Mouse (Mus musculus): ENCODE measurements at regions not wholly inside any gene's neighbourhood (a gene's known extent, or its start where the extent isn't known, plus 50 kb on each side); places are given as distances from the start of the nearest gene placed in this dataset.
"Not testable (repeated sequence)": the region's sequence is repeated elsewhere in the genome, so short reads cannot be mapped to it uniquely, and the experiment has no call there.

DNA sequence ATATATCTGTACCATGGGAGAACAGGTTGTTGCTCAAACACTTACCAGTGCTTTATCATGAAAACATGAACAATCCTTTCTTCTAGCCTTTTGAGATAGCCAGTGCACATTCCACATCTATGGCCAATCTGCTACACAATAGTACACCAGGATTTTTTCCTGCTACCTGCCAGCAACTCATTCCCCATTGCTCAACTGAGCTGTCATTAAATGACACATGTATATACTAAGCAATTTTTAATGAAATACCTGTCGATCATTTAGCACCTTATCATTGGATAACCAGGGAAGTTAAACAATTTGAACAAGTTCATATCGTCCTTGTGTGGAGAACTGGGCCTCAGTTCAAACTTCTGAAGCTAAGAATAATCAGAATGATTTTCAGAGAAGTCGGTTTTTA, 111.5 kb downstream of the Nr2f2 start:
- 47% methylated on average over 3 of the region's 3 CpGs for WGBS

DNA sequence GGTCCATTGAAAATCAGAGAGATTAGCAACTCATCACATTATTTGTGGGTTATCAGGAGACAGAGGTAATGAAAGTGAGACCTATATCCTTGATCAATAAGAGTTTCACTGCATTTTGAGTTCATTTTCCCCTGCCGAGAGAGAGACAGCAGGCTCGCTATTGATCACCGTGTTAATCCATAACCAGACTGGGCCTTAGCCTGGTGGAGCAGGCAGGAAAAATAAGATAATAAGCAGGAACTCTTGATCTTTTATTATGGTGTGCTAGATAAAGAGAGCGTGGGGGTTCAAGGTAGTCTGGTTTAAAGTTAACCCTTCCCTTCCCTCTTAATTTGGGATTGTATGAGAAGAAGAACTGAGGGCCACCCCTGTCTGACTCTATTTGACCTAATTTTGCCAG, 113.3 kb downstream of the Nr2f2 start:
- no peak overlapping the region for H3K4me3 ChIP-seq (replicated peaks; ENCODE audit: extremely low read depth, low read depth, low read length)
- 81% methylated on average over 4 of the region's 4 CpGs for WGBS
- no peaks in the 10 kb centered on the region for H3K4me1 ChIP-seq (ENCODE audit: control insufficient read depth, insufficient read depth, low read length)
- TF ChIP-seq CTCF (IDR thresholded peaks at IDR 0.05; ENCODE audit: insufficient read depth, low read length) (no peak), POLR2A (IDR thresholded peaks at IDR 0.05; ENCODE audit: borderline replicate concordance, extremely low read depth, low read depth, low read length) (no peak)
- DNase-seq: no peak

More for the DNA sequence above, 111.5 kb downstream of the Nr2f2 start:
- TF ChIP-seq POLR2A (IDR thresholded peaks at IDR 0.05; ENCODE audit: borderline replicate concordance, extremely low read depth, low read depth, low read length): no peak
- no peak for TF ChIP-seq CTCF (IDR thresholded peaks at IDR 0.05; ENCODE audit: insufficient read depth, low read length)
- no peak for DNase-seq
- Histone ChIP-seq H3K4me3 (replicated peaks; ENCODE audit: extremely low read depth, low read depth, low read length) (no peak overlapping the region), H3K4me1 (ENCODE audit: control insufficient read depth, insufficient read depth, low read length) (no peaks in the 10 kb centered on the region)

- not testable (repeated sequence) for H3K4me1 ChIP-seq (ENCODE audit: control insufficient read depth, insufficient read depth, low read length); H3K4me3 ChIP-seq (replicated peaks; ENCODE audit: extremely low read depth, low read depth, low read length); DNase-seq
- 74% methylated on average over 9 of the region's 9 CpGs for WGBS
These were observed 127.5 kb downstream of the Nr2f2 start for GRCm38 (mm10) chr7:70239059-70239458.

- TF ChIP-seq CTCF (IDR thresholded peaks at IDR 0.05; ENCODE audit: insufficient read depth, low read length) (no peak), POLR2A (IDR thresholded peaks at IDR 0.05; ENCODE audit: borderline replicate concordance, extremely low read depth, low read depth, low read length) (no peak)
- 80% methylated on average over 6 of the region's 6 CpGs for WGBS
These were observed 147.2 kb downstream of the Nr2f2 start for GRCm38 (mm10) chr7:70219310-70219709.

GRCm38 (mm10) chr7:70217137-70217536, 149.4 kb downstream of the Nr2f2 start:
- no peak for DNase-seq
- H3K4me3 ChIP-seq (replicated peaks; ENCODE audit: extremely low read depth, low read depth, low read length): no peak overlapping the region

More at GRCm38 (mm10) chr7:70219310-70219709, 147.2 kb downstream of the Nr2f2 start:
- H3K4me3 ChIP-seq (replicated peaks; ENCODE audit: extremely low read depth, low read depth, low read length): no peak overlapping the region
- no peak for DNase-seq
- no peaks in the 10 kb centered on the region for H3K4me1 ChIP-seq (ENCODE audit: control insufficient read depth, insufficient read depth, low read length)

GRCm38 (mm10) chr7:70213970-70214520, 152.5 kb downstream of the Nr2f2 start:
- H3K4me3 ChIP-seq (replicated peaks; ENCODE audit: extremely low read depth, low read depth, low read length): no peak overlapping the region
- WGBS: 41% methylated on average over 4 of the region's 4 CpGs
- H3K4me1 ChIP-seq (ENCODE audit: control insufficient read depth, insufficient read depth, low read length): no peaks in the 10 kb centered on the region
- TF ChIP-seq POLR2A (IDR thresholded peaks at IDR 0.05; ENCODE audit: borderline replicate concordance, extremely low read depth, low read depth, low read length): no peak
- no peak for TF ChIP-seq CTCF (IDR thresholded peaks at IDR 0.05; ENCODE audit: insufficient read depth, low read length)
- DNase-seq: no peak

More at GRCm38 (mm10) chr7:70217137-70217536, 149.4 kb downstream of the Nr2f2 start:
- WGBS: 82% methylated on average over 2 of the region's 2 CpGs
- no peaks in the 10 kb centered on the region for H3K4me1 ChIP-seq (ENCODE audit: control insufficient read depth, insufficient read depth, low read length)
- TF ChIP-seq CTCF (IDR thresholded peaks at IDR 0.05; ENCODE audit: insufficient read depth, low read length) (no peak), POLR2A (IDR thresholded peaks at IDR 0.05; ENCODE audit: borderline replicate concordance, extremely low read depth, low read depth, low read length) (no peak)

DNA sequence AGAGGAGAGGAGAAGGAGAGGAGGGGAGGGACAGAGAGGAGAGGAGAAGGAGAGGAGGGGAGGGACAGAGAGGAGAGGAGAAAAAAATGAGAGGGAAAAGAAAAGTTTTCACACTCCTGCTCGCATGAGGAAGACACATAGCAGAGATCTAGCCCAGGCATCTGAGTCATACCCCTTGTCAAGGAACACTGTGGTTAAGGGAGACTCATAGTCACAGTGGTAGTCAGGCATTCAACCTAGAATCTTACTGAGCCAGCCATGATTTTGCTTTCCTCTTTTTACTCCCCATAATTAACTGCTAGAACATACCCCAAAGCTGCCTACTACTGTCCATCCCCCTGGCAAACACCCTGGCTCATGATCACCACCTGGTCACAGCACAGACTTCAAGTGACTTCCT, 160.6 kb downstream of the Nr2f2 start:
- 76% methylated on average over 1 of the region's 1 CpGs for WGBS

GRCm38 (mm10) chr7:70200188-70200587, 166.3 kb downstream of the Nr2f2 start:
- 96% methylated on average over 4 of the region's 4 CpGs for WGBS
- DNase-seq: no peak
- Histone ChIP-seq H3K4me1 (ENCODE audit: control insufficient read depth, insufficient read depth, low read length) (no peaks in the 10 kb centered on the region), H3K4me3 (replicated peaks; ENCODE audit: extremely low read depth, low read depth, low read length) (no peak overlapping the region)
- TF ChIP-seq CTCF (IDR thresholded peaks at IDR 0.05; ENCODE audit: insufficient read depth, low read length) (no peak), POLR2A (IDR thresholded peaks at IDR 0.05; ENCODE audit: borderline replicate concordance, extremely low read depth, low read depth, low read length) (no peak)

More for the DNA sequence above, 160.6 kb downstream of the Nr2f2 start:
- no peaks in the 10 kb centered on the region for H3K4me1 ChIP-seq (ENCODE audit: control insufficient read depth, insufficient read depth, low read length)
- no peak overlapping the region for H3K4me3 ChIP-seq (replicated peaks; ENCODE audit: extremely low read depth, low read depth, low read length)
- TF ChIP-seq CTCF (IDR thresholded peaks at IDR 0.05; ENCODE audit: insufficient read depth, low read length) (no peak), POLR2A (IDR thresholded peaks at IDR 0.05; ENCODE audit: borderline replicate concordance, extremely low read depth, low read depth, low read length) (no peak)
- DNase-seq: no peak

DNA sequence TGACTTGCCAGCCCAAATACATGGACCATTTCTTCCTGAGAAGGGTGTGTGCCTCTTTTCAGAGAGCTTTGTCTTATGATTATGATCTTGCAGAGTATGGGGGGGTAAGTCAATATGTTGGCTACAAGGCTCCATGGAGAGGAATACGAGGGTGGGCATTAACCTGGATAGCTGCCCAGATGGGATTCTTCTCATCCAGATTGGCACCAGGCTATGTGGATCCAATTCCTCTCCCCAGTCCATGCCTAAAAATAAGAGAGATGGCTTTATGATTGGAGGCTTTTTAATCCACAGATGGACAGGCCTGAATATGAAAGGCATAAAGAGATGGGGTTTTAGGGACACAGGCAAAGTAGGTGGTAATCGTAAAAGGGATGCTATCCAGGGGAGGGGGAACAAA, 187.6 kb downstream of the Nr2f2 start:
- no peak for TF ChIP-seq CTCF (IDR thresholded peaks at IDR 0.05; ENCODE audit: insufficient read depth, low read length)
- no peak for TF ChIP-seq POLR2A (IDR thresholded peaks at IDR 0.05; ENCODE audit: borderline replicate concordance, extremely low read depth, low read depth, low read length)
- Histone ChIP-seq H3K4me3 (replicated peaks; ENCODE audit: extremely low read depth, low read depth, low read length) (no peak overlapping the region), H3K4me1 (ENCODE audit: control insufficient read depth, insufficient read depth, low read length) (no peaks in the 10 kb centered on the region)
- 78% methylated on average over 2 of the region's 2 CpGs for WGBS
- DNase-seq: no peak

GRCm38 (mm10) chr7:70178006-70178405, 188.5 kb downstream of the Nr2f2 start:
- TF ChIP-seq POLR2A (IDR thresholded peaks at IDR 0.05; ENCODE audit: borderline replicate concordance, extremely low read depth, low read depth, low read length): no peak
- no peak for TF ChIP-seq CTCF (IDR thresholded peaks at IDR 0.05; ENCODE audit: insufficient read depth, low read length)
- WGBS: 80% methylated on average over 2 of the region's 2 CpGs
- Histone ChIP-seq H3K4me3 (replicated peaks; ENCODE audit: extremely low read depth, low read depth, low read length) (no peak overlapping the region), H3K4me1 (ENCODE audit: control insufficient read depth, insufficient read depth, low read length) (no peaks in the 10 kb centered on the region)
- DNase-seq: no peak

Measured in lung, adult 2 months (tissue).